Mouse (Mus musculus) right cerebral cortex, postnatal 25 days (tissue): ENCODE results near the gene Cebpb.
A peak's percentile ranks its signal among the peaks of the same experiment; 100 is the strongest.

Experiments
- DNase-seq: peaks from one replicate; pipeline ENCODE4 v3.0.0; 2022

The Cebpb gene

DNA sequence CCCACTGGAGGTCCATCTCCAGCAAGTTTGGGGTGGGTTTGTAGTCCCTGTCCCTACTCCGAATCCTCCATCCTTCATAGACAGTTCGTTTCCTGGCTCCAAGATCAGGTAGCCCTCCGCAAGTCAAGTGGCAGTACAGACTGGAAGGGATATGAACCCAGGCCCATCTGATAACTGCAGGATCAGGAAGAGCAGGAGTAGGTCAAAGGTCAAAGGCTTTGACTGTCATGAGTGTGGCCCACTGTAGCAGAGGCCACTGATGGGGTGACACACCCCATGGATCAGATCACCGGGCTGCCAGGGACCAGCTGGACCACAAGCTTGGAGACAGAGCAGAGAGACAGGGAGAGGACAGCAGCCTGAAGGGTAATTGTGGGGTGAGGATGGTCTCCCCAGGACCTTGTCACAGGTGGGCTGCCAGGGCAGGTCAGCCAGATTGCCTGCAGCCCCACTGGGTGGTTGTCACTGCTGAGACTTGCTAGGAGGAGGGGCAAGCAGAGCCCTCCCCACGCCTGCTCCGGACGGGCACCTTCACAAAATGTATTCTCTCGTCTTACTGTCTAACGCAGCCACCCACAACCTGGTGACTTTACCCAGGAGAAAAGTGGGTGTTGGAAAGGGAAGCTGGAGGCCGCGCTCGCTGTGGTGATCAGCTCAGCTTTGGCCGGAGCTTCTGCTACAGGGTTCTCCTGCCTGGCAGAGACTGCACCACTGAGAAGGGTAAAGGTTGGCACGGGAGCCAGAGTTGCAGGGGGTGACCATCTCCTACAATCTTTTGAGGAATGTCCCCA is 3.4 kb downstream of the Cebpb start:
- peak; percentile 28 for DNase-seq

DNA sequence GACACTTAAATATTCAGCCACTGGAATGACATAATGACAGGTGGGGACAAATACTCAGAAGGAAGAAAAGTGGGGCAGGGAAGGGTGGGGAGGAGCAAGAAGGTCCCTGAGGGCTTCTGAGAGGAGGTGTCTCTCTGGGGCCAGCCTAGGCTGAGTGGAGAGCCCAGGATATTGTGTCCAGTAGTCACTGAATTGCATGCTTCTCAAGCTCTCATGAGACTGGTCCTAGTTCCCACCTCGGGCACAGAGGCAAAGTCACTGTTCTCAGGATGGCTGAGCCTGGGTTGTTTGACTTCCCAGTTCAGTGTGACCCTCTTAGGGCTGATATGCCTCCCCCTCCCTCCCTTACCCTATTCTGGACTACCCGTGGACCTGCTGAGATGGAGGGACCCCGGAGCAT is 4.1 kb downstream of the Cebpb start:
- DNase-seq = no peak

DNA sequence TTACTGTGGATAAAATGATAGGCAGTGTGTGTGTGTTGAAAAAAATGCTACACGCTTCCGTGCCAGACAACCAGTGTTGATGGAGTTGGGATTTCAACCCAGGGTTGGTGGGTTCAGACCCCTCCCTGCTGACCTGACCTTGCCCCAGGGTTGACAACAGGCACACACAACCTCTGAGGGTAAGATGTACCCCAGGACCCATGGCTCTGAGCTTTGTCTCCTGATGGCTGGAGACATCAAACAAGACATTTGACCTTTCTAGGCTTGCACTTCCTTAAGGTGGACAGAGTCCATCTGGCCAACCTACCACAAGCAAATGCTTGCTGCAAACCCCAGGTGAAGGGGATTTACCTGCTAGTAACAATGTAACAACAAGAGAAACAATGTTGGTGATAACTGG is 4.8 kb downstream of the Cebpb start:
- DNase-seq = no peak

DNA sequence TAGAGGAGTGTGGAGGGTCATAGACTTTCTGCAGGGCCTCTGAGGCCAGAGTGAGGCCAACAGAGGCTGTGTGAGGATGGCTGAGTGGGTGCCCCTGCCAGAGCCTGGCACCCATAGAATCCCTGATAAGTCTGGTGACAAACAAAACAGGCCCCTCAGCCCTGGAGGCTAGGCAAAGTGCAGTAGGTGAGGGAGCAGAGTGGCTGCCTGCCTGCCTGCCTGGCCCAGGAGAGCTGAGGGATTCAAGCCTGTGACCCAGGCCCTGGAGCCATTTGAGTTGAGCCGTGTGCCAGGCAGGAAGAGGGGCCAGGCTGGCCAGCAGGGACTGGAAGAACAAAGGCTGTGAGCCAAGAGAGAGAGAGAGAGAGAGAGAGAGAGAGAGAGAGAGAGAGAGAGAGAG is 5.5 kb downstream of the Cebpb start:
- no peak for DNase-seq

DNA sequence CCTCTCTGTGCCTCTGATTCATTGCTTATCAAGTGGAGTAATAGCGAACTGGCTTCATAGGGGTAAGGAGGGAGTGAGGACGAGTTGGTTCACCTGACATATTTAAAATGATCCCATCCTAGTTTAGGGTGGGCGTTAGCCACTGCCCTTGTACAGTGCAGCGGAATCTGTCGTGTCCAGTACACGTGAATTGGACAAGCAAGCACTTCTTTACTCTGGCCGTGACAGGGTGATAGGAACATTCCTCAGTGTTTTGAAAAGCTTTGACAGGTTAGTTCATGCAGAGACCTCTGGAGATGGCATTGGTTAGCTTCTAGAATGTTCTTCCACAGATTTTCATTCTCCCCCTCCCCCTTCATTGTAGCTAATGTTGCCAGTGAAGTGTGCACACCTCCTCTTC is 6.2 kb downstream of the Cebpb start:
- no peak for DNase-seq

DNA sequence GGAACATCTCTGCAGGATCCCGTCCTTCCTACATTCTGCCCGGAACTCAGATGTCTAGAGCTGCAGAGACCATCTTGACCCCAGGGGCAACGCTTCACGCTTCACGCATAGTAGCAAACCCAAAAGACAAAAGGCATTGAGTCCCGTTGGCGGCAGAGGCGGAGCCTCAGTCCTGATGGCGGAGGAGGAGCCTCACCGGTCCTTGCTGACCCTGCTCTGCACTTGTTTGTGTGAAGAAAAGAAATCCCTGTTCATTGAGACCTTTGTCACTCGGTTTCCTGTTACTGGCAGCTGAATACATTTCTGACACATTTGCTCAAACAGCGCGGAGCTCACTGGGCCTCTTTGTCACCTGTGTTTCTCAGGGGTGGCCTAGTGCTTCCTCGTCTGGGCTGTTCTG is 6.8 kb downstream of the Cebpb start:
- no peak for DNase-seq

DNA sequence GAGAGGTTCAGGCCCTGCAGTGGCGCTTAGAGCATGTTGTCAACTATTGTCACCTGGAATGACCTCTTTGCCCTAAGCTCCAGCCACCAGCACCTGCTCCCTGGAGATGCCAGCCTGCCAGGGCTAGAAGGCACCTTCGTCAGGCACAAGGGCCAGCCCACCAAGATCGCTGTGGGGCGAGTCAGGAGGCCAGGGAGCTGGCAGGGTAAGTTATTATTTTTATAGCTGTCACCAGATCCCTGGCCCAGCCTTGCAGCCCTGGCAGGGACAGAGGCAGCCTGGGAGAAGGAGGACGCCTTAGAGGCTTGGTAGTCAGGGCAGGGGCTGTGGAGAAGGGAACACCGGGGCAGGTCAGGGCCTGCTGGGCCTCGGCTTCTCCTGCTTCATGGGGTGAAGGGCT is 7.4 kb downstream of the Cebpb start:
- DNase-seq = no peak

DNA sequence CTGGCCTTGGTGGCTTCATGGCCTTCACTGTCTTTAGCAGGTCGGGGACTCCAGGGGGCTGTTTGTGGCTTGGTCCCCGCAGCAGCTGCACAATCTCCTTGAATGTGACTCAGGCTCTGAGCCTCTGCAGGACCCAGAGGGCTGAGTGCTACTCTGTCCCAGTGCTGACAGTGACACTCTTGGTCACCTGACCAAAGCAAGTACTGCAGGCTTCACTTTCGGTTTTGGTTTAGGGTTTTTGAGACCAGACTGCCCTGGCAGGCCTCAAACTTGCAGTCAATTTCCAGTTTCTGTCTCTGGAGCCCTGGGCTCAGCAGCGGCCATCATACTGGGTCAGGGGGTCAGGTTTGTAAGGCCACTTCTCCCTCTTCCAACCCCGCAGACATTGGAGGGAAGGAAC is 9.2 kb downstream of the Cebpb start:
- no peak for DNase-seq

DNA sequence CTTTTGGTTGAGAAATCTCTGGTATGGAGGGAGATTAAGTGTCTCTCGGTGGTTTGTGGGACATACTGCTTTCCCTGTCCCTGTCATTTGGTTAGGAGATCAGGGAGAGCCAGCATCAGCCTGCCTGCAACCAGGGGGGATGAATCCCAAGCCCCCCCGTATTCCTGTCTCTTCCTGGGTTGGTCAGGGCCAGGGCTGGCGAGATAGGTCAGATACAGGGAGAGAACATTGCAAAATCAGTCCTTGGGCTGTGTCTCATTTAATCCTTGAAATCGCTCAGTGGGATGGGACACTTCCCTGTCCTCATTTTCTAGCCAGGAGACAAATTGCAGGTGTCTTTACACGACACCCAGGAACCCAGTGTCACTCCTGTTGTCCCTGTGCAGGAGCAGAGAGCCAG is 11.3 kb downstream of the Cebpb start:
- no peak for DNase-seq

DNA sequence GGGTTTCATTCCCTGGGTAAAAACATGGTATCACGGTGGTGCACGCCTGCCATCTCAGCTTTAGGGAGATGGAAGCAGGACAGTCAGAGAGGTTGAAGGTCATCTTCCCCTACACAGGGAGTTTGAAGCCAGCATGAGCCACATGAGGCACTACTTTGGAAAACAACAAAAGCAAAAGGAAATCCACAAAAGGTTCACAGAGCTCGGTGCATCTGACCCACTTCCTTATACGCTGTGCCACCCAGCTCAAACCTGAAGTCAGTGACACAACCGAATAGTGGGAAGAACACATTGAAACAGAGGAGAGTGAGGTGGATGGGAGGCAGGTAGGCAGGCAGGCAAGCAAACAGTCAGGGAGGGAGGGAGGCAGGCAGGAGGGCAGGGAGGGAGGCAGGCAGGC is 12.8 kb downstream of the Cebpb start:
- DNase-seq = no peak

DNA sequence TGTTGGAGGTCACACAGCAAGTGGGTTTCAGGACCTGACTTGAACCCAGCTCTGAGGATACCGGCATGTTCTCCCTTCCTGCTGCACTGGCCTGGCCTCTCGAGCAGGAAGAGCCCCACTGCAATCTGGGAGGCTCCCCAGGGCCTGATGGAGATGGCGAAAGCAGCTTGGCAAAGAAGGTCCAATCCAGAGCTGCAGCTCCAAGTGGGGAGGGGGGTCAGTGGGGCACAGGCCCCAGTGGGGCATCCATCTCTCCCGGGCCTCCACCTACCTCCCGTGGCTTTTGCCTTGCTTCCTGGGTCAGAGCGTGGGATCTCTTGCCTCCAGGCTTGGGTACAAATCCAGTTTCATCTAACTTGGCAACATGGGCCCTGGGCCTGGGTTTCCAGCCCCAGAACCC is 13.4 kb downstream of the Cebpb start:
- DNase-seq = no peak

DNA sequence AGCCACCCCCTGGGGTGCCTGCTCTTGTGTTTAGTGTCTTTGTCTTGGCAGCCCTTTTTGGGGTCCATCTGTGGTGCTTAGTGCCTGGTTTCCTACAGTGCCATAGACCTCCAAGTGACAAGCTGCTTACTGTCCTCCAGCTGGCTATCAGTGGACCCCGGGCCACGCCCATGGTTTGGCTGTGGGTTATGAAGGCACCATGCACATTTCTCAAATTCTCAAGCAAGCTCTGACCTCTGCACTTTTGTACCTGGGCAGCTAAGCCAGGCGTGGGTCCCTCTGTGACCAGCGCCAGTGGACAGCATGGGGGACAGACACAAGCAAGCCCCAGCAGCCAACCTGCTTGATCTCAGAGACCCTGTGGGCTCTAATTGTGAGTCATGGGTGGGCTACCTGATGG is 15.7 kb downstream of the Cebpb start:
- no peak for DNase-seq

DNA sequence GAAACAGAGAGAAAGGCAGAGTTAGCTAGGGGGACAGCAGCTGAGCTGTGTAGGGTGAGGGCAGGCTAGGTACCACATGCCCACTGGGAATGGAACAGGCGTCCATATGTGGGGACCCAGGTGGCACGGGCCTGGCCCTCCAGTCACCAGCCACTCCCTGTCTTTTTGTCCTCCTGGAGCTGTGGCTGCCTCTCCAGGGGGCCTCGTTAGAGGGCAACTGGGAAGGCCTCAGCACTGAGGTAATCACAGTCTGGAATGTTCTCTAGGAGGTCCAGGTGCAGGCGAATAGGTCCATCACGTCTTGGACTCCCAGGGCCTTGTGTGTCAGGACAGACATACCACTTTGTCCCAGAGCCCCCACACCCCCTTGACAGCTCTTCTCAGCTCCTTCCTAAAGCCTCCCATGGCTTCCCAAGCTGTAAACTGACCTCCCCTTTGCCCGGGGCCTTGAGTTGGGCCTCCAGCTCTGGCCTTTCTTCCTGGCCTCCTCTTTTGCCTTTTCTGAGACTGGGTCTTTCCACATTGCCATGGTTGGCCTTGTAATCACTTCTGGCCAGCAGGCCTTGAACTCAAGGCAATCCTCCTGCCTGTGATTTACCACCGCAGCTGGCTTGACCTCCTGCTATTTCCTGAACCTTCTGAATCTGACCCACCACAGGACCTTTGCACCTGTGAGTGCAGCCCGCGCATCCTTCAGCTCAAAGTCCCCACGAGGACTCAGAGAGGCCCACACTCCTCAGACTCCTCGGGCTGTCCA is 17.6 kb downstream of the Cebpb start:
- DNase-seq = no peak

DNA sequence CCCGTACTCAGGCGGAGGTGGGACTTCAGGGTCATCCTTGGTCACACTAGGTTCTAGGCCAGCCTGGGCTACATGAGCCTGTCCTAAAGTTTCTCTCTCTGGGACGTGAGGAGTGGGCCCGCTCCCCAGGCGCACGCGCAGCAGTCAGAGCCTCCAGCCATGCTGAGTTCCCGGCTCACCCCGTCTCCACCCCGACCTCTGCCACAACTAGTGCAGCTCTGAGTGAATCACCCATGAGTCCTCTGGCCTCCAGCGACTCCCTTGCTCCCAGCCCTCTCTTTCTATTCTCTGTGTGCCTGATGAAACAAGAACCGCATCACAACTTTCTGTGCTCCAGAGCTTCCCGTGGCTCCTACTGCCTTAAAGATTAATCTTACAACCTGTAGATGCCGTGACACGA is 19.7 kb downstream of the Cebpb start:
- no peak for DNase-seq

DNA sequence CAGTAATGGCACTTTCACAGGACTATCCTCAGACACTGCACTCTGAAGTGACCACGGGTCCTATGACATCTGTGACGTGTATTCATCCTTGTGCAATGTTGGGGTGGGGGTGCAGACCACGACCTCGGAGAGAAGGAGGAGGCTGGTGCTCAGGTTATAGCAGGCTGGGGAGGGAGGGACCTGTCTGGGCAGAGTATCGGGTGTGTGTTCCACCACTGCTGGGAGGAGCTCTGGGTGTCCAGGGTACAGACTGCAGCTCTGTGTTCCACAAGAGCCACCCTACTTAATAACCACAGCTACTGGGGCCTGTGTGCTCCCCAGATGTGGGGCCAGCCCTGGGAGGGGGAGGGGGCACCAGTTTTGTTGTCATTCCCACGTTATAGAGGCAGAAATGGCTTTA is 21.3 kb downstream of the Cebpb start:
- no peak for DNase-seq

DNA sequence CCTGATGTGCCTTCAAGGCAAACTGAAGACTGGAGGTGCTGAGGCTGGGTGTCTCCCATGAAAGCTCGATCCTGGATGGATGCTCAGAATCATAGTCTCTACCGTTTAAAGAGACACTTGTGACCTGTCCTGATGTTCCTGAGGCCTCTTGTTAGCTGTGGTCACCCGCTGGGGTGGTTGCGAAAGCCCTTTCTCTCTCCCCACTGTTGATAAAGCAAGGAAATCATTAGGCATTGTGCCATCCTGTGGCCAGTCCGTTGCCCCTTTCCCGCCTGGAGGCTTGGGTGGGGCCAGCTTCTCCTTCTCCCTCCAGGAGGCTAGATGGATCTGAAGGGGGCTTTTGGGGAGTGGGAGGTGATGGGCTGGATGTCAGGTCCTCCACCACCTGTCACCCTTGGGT is 21.9 kb downstream of the Cebpb start:
- no peak for DNase-seq

DNA sequence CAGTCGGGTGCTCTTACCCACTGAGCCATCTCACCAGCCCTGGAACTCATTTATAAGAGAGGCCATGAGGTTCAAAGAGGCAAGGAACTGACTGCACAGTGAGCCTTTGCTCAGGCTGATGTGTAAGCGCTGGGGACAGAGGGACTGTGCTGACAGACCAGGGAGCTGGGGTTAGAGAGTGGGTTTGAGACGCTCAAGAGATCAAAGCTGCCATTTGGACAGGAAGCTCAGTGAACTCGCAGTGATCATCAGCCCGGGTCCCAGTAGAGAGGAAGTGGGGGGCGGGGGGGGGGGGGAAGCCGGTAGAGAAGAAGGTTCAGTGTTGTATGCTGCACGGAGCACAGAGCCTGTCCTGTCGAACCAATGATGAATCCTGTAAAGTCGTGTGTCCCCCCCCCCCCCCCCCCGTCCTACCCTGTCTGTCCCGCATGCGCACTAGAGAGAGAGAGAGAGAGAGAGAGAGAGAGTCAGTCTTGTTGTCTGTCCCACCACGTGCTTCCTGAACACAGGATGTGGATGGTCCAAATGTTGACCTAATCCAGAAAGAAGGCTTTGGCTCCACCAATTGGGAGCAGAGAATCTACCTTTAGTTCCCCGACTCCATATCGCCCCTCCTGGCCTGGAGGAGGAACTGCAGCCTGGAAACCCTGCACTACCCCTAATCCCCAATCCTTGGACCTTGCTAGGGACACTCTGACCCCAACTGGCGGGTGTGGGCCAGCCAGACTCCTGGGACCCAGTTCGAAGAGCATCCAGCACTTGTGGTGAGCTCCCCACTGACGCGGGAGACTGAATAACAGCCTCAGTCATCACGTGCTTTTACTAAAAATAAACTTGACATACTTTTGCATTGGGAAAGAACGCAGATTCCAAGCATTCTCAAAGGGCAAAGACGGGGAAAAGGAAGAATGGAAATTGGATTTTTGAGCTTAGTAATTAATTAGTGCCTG is 24.4 kb downstream of the Cebpb start:
- no peak for DNase-seq

DNA sequence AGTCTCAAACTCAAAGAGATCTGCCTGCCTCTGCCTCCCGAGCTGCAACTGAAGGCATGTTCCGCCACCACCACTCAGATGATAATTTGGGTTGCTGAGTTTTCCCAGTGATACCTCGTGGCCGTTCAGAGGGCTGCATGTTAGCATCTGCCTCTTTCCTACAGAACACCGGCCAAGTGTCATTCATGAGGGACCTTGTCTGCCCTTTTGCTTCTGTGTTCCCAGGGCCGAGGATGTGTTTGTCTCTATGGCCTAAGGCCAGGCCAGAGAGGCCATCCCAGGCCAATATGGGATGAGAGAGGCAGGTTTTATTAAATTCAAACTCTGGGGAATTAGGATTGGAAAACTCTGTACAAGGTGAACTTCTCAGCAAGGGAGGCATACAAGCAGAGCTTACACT is 25.6 kb downstream of the Cebpb start:
- DNase-seq = no peak

DNA sequence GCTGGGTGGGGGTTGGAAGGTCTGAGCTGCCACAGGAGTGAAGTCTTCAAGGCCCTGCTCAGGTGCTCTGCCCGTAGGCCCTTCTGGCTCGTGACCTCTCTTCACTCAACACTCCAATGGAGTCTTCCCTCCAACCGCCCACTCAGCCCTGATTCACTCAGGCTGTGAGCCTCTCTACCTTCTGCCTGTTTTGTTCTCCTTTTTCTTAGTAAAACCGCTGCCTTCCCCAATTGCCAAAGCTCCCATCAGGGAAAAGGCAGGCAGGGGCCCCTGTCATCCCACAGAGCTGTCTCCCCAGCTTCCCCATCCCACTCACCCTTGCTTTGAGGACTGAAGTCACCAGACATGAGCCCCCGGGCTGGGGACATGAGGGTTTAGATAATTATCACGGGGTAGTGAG is 26.3 kb downstream of the Cebpb start:
- peak; percentile 26 for DNase-seq

DNA sequence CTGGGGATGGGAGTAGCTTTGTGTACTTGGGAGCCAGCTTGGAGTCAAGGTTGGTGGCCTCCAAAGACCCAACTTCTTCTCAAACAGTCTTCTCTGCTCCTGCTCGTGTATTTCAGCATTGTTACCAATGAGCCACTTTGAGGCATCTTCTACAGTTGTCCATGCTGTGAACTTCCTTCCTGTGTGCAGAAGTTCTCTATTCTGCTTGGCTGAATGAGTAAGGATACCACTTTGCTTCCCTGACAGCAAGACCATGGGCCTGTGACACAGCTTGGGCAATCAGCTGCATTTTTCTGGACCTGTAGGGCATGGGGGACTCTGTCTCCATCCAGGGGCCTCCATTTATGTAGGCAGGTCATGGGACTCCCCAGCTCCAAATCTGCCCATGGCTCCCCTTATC is 28.5 kb downstream of the Cebpb start:
- DNase-seq = no peak

DNA sequence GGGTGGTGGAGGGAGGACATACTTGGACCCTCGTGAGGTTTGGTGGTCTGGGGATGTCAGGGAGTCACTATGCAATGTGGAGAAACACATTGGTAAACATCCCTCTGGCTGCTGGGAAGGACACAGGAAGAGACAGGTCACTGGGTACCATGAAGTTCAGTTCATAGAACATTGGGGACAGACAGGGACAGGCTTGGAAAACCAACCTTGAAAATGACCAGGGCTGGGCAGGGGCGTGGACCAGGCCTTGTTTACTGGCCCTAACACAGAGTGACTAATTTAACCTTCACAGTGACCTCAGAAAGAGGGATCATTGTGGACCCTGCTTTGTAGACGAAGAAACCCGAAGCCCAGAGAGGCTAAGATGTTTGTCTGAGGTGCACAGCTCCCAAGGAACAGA is 30.8 kb downstream of the Cebpb start:
- no peak for DNase-seq

DNA sequence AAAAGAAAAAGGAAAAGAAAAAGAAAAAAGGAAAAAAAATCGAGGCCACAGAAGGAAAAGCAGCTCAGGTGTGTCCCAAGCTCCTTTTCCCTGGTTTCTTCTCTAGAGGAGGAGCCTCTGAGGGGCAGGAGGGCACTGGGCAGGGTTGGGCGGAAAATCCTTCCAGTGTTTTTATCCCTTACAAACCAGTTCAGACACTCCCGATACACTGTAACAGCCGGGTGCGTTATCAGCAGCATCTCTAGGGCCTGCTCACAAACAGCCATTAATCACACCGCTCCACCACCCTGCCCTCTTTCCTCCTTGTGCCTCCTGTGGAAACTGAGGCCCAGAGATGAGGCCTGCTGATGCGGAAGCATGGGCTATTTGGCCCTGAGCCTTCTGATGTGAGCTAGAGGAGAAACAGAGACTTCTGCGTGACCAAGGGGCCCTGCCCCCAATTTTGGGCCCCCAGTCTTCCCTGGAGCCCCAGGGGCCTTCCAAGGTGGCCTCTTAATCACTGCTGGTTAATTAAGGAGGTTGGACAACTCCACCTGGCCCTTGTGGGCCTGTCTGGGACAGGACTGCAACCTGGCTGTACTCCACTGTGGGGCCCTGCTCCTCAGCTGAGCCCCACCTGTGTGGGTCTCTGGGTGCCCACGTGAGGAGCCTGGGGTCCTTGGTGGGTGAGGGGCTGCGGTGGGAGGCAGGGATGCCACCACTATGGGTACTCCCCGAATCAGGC is 32.6 kb downstream of the Cebpb start:
- no peak for DNase-seq

DNA sequence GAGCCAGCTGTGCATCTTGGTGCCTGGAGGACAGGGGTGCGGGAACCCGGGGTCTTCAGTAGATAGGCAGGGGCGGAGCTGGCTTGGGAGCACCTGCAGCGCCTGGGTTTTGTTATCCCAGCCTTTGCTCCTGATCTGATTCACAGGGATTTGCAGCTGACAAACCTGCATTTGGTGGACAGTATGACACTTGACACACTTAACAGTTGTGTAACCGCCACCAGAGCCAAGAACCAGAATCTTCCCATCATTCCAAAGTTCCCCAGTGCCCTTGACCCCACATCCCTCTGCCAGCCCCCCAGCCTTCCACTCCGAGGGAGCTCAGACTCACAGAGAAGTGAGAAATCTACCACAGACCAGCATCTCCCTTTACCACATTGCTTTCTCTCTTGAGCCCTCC is 33.8 kb downstream of the Cebpb start:
- no peak for DNase-seq
